Mouse (Mus musculus): ENCODE results near the gene Tgfbr3.

Gene Tgfbr3

GRCm38 (mm10) chr5:107210040-107210439 is 79.4 kb downstream of the Tgfbr3 start:
- DNase-seq (ENCODE audit: low spot score) = no peak

GRCm38 (mm10) chr5:107207911-107208310 is 81.5 kb downstream of the Tgfbr3 start:
- no peak for DNase-seq (ENCODE audit: low spot score)

GRCm38 (mm10) chr5:107204306-107204705 is 85.1 kb downstream of the Tgfbr3 start:
- no peak for DNase-seq (ENCODE audit: low spot score)

- no peak for DNase-seq (ENCODE audit: low spot score)
These were observed 86.4 kb downstream of the Tgfbr3 start for GRCm38 (mm10) chr5:107202801-107203559.

- peak; percentile 74 for DNase-seq (ENCODE audit: low spot score)
These were observed 87.8 kb downstream of the Tgfbr3 start for GRCm38 (mm10) chr5:107201509-107202182.

- DNase-seq (ENCODE audit: low spot score) = peak; percentile 69
These were observed 88.5 kb downstream of the Tgfbr3 start for GRCm38 (mm10) chr5:107200853-107201341.

- DNase-seq (ENCODE audit: low spot score) = no peak
These were observed 89.2 kb downstream of the Tgfbr3 start for GRCm38 (mm10) chr5:107200221-107200635.

GRCm38 (mm10) chr5:107195751-107196395 is 93.6 kb downstream of the Tgfbr3 start:
- DNase-seq (ENCODE audit: low spot score) = no peak

GRCm38 (mm10) chr5:107193160-107193559 is 96.3 kb downstream of the Tgfbr3 start:
- DNase-seq (ENCODE audit: low spot score) = no peak

GRCm38 (mm10) chr5:107192372-107192771 is 97.1 kb downstream of the Tgfbr3 start:
- no peak for DNase-seq (ENCODE audit: low spot score)

GRCm38 (mm10) chr5:107188551-107188950 is 100.9 kb downstream of the Tgfbr3 start:
- no peak for DNase-seq (ENCODE audit: low spot score)

- no peak for DNase-seq (ENCODE audit: low spot score)
These were observed 103.2 kb downstream of the Tgfbr3 start for GRCm38 (mm10) chr5:107186206-107186605.

GRCm38 (mm10) chr5:107184158-107184883 is 105.1 kb downstream of the Tgfbr3 start:
- DNase-seq (ENCODE audit: low spot score) = no peak

GRCm38 (mm10) chr5:107183537-107183936 is 105.9 kb downstream of the Tgfbr3 start:
- no peak for DNase-seq (ENCODE audit: low spot score)

- DNase-seq (ENCODE audit: low spot score) = no peak
These were observed 106.7 kb downstream of the Tgfbr3 start for GRCm38 (mm10) chr5:107182721-107183120.

GRCm38 (mm10) chr5:107181820-107182219 is 107.6 kb downstream of the Tgfbr3 start:
- DNase-seq (ENCODE audit: low spot score) = no peak

- no peak for DNase-seq (ENCODE audit: low spot score)
These were observed 110.2 kb downstream of the Tgfbr3 start for GRCm38 (mm10) chr5:107179194-107179593.

- DNase-seq (ENCODE audit: low spot score) = peak; percentile 51
These were observed 111.6 kb downstream of the Tgfbr3 start for GRCm38 (mm10) chr5:107177791-107178190.

- DNase-seq (ENCODE audit: low spot score) = peak; percentile 64
These were observed 112.2 kb downstream of the Tgfbr3 start for GRCm38 (mm10) chr5:107177248-107177647.

- DNase-seq (ENCODE audit: low spot score) = no peak
These were observed 112.6 kb downstream of the Tgfbr3 start for GRCm38 (mm10) chr5:107176796-107177195.

- no peak for DNase-seq (ENCODE audit: low spot score)
These were observed 113.2 kb downstream of the Tgfbr3 start for GRCm38 (mm10) chr5:107176196-107176595.

- no peak for DNase-seq (ENCODE audit: low spot score)
These were observed 115.2 kb downstream of the Tgfbr3 start for GRCm38 (mm10) chr5:107174188-107174587.
